Mouse (Mus musculus): ENCODE data around the gene Ogt. TPM values are rescaled to one million over a fixed set of nuclear protein-coding genes. Genes with fewer than 3 reads are reported as not detected.

Ogt gene
- total RNA-seq, 1 experiment from 2014 or later, result 114 TPM

- no peak for ATAC-seq (replicated peaks in 1 of 2; ENCODE audit: insufficient read depth in 1 of 2, low FRiP score in 2 of 2, low TSS enrichment in 1 of 2, low read depth in 1 of 2, poor library complexity in 2 of 2, severe bottlenecking in 2 of 2)
Observed at GRCm38 (mm10) chrX:101730010-101730409, 90.2 kb downstream of the Ogt start.

DNA sequence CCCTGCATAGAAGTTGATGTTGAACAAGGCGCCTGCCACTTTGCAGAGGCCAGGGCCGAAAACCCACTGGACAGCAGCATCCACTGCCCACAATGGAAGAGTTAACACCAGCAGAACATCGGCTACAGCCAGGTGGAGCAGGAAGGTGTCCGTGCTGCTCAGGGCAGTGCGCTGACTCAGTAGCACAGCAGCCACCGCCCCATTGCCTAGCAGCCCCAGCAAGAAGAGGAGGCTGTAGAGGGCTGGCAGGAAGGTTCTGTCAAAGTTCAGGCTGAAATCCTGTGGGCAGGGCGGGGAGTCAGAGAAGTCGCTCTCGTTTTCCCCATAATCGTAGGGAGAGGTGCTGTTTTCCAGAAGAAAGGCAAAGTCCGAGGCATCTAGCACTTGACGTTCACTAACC, 92.8 kb downstream of the Ogt start:
- no peak for ATAC-seq (replicated peaks in 1 of 2; ENCODE audit: insufficient read depth in 1 of 2, low FRiP score in 2 of 2, low TSS enrichment in 1 of 2, low read depth in 1 of 2, poor library complexity in 2 of 2, severe bottlenecking in 2 of 2)

- ATAC-seq (replicated peaks in 1 of 2; ENCODE audit: insufficient read depth in 1 of 2, low FRiP score in 2 of 2, low TSS enrichment in 1 of 2, low read depth in 1 of 2, poor library complexity in 2 of 2, severe bottlenecking in 2 of 2), result peak; percentile 34 to 72
Observed at GRCm38 (mm10) chrX:101733288-101733687, 93.4 kb downstream of the Ogt start.

- ATAC-seq (replicated peaks in 1 of 2; ENCODE audit: insufficient read depth in 1 of 2, low FRiP score in 2 of 2, low TSS enrichment in 1 of 2, low read depth in 1 of 2, poor library complexity in 2 of 2, severe bottlenecking in 2 of 2), result peak; percentile 76
Observed at GRCm38 (mm10) chrX:101733828-101734319, 94.0 kb downstream of the Ogt start, which contains the start of gene Cxcr3. Cxcr3 (minus strand) TSS chrX:101734269.

Other genes starting within 250 kb of the Ogt start
- 28.1 and 31.3 TPM in 2 replicates for gene Zmym3, start 219.2 kb upstream of the Ogt start, total RNA-seq (2017)
- gene Nono, start 210.7 kb upstream of the Ogt start, total RNA-seq (2017), result 556 and 591 TPM in 2 replicates
- gene Itgb1bp2, start 191.0 kb upstream of the Ogt start, total RNA-seq (2017), result 1.7 and 6.1 TPM in 2 replicates
- gene Taf1, start 107.3 kb upstream of the Ogt start, total RNA-seq (2017), result 92.7 and 98.5 TPM in 2 replicates
- gene Cxcr3, start 94.2 kb downstream of the Ogt start, total RNA-seq (2017), result 2.4 and 3.0 TPM in 2 replicates
- gene Gm4779, start 154.4 kb downstream of the Ogt start, total RNA-seq (2017), result 1.2 TPM in 1 of 2 replicates, not detected in the other
- 0.50 TPM in 1 of 2 replicates, not detected in the other for gene 8030474K03Rik, start 154.6 kb downstream of the Ogt start, total RNA-seq (2017)
- 2.6 and 5.4 TPM in 2 replicates for gene Nhsl2, start 209.3 kb downstream of the Ogt start, total RNA-seq (2017)

All from hematopoietic stem cell, adult 5-6 weeks (primary cell).